Mouse (Mus musculus) CD4-positive helper T cell, adult 2 months (primary cell): Measurements from ENCODE around the gene Aknad1.

Source experiments
- DNase-seq: peaks from one replicate; pipeline ENCODE4 v3.0.0-alpha.2; 2012; ENCODE audit warnings: low read depth, missing footprints, low spot score

Aknad1 gene

GRCm38 (mm10) chr3:108786520-108786919 is 47.1 kb downstream of the Aknad1 start:
- DNase-seq = no peak

GRCm38 (mm10) chr3:108787754-108788454 is 48.4 kb downstream of the Aknad1 start:
- DNase-seq = peak; percentile 27

- DNase-seq = no peak
Observed at GRCm38 (mm10) chr3:108788455-108788794, 49.0 kb downstream of the Aknad1 start.

GRCm38 (mm10) chr3:108789299-108789698 is 49.8 kb downstream of the Aknad1 start:
- no peak for DNase-seq

- DNase-seq = no peak
Observed at GRCm38 (mm10) chr3:108790499-108790898, 51.0 kb downstream of the Aknad1 start.

GRCm38 (mm10) chr3:108791054-108791706 is 51.7 kb downstream of the Aknad1 start:
- DNase-seq = no peak

- DNase-seq = no peak
Observed at GRCm38 (mm10) chr3:108792420-108792819, 53.0 kb downstream of the Aknad1 start.

GRCm38 (mm10) chr3:108794780-108795179 is 55.3 kb downstream of the Aknad1 start:
- peak; percentile 41 for DNase-seq

- peak; percentile 84 for DNase-seq
Observed at GRCm38 (mm10) chr3:108795554-108796299, 56.3 kb downstream of the Aknad1 start.

GRCm38 (mm10) chr3:108796386-108796785 is 56.9 kb downstream of the Aknad1 start:
- DNase-seq = peak; percentile 55

GRCm38 (mm10) chr3:108797723-108798122 is 58.3 kb downstream of the Aknad1 start:
- no peak for DNase-seq

GRCm38 (mm10) chr3:108798375-108798774 is 58.9 kb downstream of the Aknad1 start:
- DNase-seq = no peak

- no peak for DNase-seq
Observed at GRCm38 (mm10) chr3:108805622-108806021, 66.2 kb downstream of the Aknad1 start.

GRCm38 (mm10) chr3:108810747-108811263 is 71.3 kb downstream of the Aknad1 start:
- DNase-seq = no peak

- DNase-seq = no peak
Observed at GRCm38 (mm10) chr3:108815631-108816030, 76.2 kb downstream of the Aknad1 start.

- DNase-seq = no peak
Observed at GRCm38 (mm10) chr3:108830493-108830892, 91.0 kb downstream of the Aknad1 start.

- no peak for DNase-seq
Observed at GRCm38 (mm10) chr3:108831750-108832149, 92.3 kb downstream of the Aknad1 start.
